Mouse (Mus musculus) testis, adult 2 months (tissue): Measurements from ENCODE around the gene B3glct. TPM values are rescaled to one million over a fixed set of nuclear protein-coding genes. Genes with fewer than 3 reads are reported as not detected.

Experiments used
- H3K27ac ChIP-seq: fragments of 200-500 bp; 2 replicates; pipeline ENCODE4 v1.5.1; 2012; ENCODE audit warnings: low read depth, low read length; ENCODE audit not compliant: control insufficient read depth, insufficient read depth
- H3K27me3 ChIP-seq: fragments of 200-500 bp; 2 replicates; pipeline ENCODE4 v1.6.1; 2012; ENCODE audit warnings: mild to moderate bottlenecking, low read length, moderate library complexity; ENCODE audit not compliant: control insufficient read depth, insufficient read depth
- H3K36me3 ChIP-seq: fragments of 200-500 bp; 2 replicates; pipeline ENCODE4 v1.6.1; 2012; ENCODE audit warnings: mild to moderate bottlenecking, low read length; ENCODE audit not compliant: control insufficient read depth, insufficient read depth
- H3K4me1 ChIP-seq: fragments of 200-500 bp; 2 replicates; pipeline ENCODE4 v1.6.1; 2012; ENCODE audit warnings: low read length; ENCODE audit not compliant: control insufficient read depth, insufficient read depth
- H3K4me3 ChIP-seq: fragments of 200-500 bp; 2 replicates; pipeline ENCODE4 v1.5.1; 2012; ENCODE audit warnings: low read depth, mild to moderate bottlenecking, low read length, moderate library complexity, mixed read lengths; ENCODE audit not compliant: control insufficient read depth
- CTCF ChIP-seq: fragments of 200-500 bp; IDR thresholded peaks from 2 replicates; pipeline ENCODE4 v1.5.1; 2012; ENCODE audit warnings: low read depth, mild to moderate bottlenecking, inconsistent platforms, low read length, moderate library complexity; ENCODE audit not compliant: control insufficient read depth, insufficient read depth, insufficient replicate concordance
- POLR2A ChIP-seq: fragments of 200-500 bp; IDR thresholded peaks from 2 replicates; pipeline ENCODE4 v1.6.1; 2012; ENCODE audit warnings: low read depth, mild to moderate bottlenecking, inconsistent platforms, low read length, moderate library complexity; ENCODE audit not compliant: control insufficient read depth
- polyA plus RNA-seq: library from polyadenylated mRNA; depleted of rRNA; stranded (reverse); fragments of >200 nt; gene quantifications from 2 replicates; pipeline ENCODE4 v1.2.3, GENCODE M21; 2012

B3glct gene
- polyA plus RNA-seq, 1 experiment = 0.83 TPM

- H3K4me1 ChIP-seq = peaks cover 2% of the 10 kb centered on the region
- TF ChIP-seq POLR2A (no peak), CTCF (no peak)
- no peak overlapping the region for H3K27ac ChIP-seq
- H3K36me3 ChIP-seq = no peaks in the 10 kb centered on the region
- no peak overlapping the region for H3K4me3 ChIP-seq
- no peaks in the 10 kb centered on the region for H3K27me3 ChIP-seq
Observed at GRCm38 (mm10) chr5:149679362-149679761, 1.3 kb downstream of the B3glct start.

- Histone ChIP-seq H3K4me1 (peaks cover 2% of the 10 kb centered on the region), H3K27me3 (no peaks in the 10 kb centered on the region), H3K4me3 (no peak overlapping the region), H3K27ac (no peak overlapping the region), H3K36me3 (no peaks in the 10 kb centered on the region)
- TF ChIP-seq POLR2A (no peak), CTCF (no peak)
Observed at GRCm38 (mm10) chr5:149679886-149680285, 1.9 kb downstream of the B3glct start.

GRCm38 (mm10) chr5:149680946-149681345, 2.9 kb downstream of the B3glct start:
- Histone ChIP-seq H3K36me3 (no peaks in the 10 kb centered on the region), H3K4me3 (no peak overlapping the region), H3K4me1 (peaks cover 2% of the 10 kb centered on the region), H3K27me3 (no peaks in the 10 kb centered on the region), H3K27ac (no peak overlapping the region)
- TF ChIP-seq CTCF = no peak
- TF ChIP-seq POLR2A = no peak

GRCm38 (mm10) chr5:149689860-149690259, 11.8 kb downstream of the B3glct start:
- H3K27me3 ChIP-seq = no peaks in the 10 kb centered on the region
- TF ChIP-seq POLR2A (no peak), CTCF (no peak)

GRCm38 (mm10) chr5:149692548-149692947, 14.5 kb downstream of the B3glct start:
- Histone ChIP-seq H3K36me3 (no peaks in the 10 kb centered on the region), H3K4me3 (no peak overlapping the region; the same call in 1 of the 2 replicates), H3K27me3 (no peaks in the 10 kb centered on the region), H3K4me1 (no peaks in the 10 kb centered on the region), H3K27ac (no peak overlapping the region)
- TF ChIP-seq POLR2A (no peak), CTCF (peak; percentile 80; the same call in 1 of the 2 replicates)

More at GRCm38 (mm10) chr5:149689860-149690259, 11.8 kb downstream of the B3glct start:
- H3K36me3 ChIP-seq = no peaks in the 10 kb centered on the region
- no peak overlapping the region for H3K27ac ChIP-seq
- no peak overlapping the region for H3K4me3 ChIP-seq
- H3K4me1 ChIP-seq = no peaks in the 10 kb centered on the region

GRCm38 (mm10) chr5:149693200-149693599, 15.2 kb downstream of the B3glct start:
- Histone ChIP-seq H3K27ac (no peak overlapping the region), H3K4me3 (peak overlapping the region; percentile 8), H3K27me3 (no peaks in the 10 kb centered on the region), H3K4me1 (no peaks in the 10 kb centered on the region), H3K36me3 (no peaks in the 10 kb centered on the region)
- TF ChIP-seq CTCF = peak; percentile 64; the same call in 1 of the 2 replicates
- no peak for TF ChIP-seq POLR2A

GRCm38 (mm10) chr5:149693968-149694367, 15.9 kb downstream of the B3glct start:
- Histone ChIP-seq H3K27me3 (no peaks in the 10 kb centered on the region), H3K27ac (no peak overlapping the region), H3K4me1 (no peaks in the 10 kb centered on the region), H3K36me3 (no peaks in the 10 kb centered on the region), H3K4me3 (no peak overlapping the region)
- TF ChIP-seq POLR2A (no peak), CTCF (peak; percentile 84; the same call in 1 of the 2 replicates)

- H3K36me3 ChIP-seq = no peaks in the 10 kb centered on the region
- no peak overlapping the region for H3K27ac ChIP-seq
- H3K27me3 ChIP-seq = no peaks in the 10 kb centered on the region
- TF ChIP-seq POLR2A = no peak
- TF ChIP-seq CTCF = no peak
- H3K4me3 ChIP-seq = no peak overlapping the region
- H3K4me1 ChIP-seq = no peaks in the 10 kb centered on the region
Observed at GRCm38 (mm10) chr5:149695077-149695750, 17.2 kb downstream of the B3glct start.
